Mouse (Mus musculus): ENCODE data around the gene Trpm5.

Trpm5 gene

DNA sequence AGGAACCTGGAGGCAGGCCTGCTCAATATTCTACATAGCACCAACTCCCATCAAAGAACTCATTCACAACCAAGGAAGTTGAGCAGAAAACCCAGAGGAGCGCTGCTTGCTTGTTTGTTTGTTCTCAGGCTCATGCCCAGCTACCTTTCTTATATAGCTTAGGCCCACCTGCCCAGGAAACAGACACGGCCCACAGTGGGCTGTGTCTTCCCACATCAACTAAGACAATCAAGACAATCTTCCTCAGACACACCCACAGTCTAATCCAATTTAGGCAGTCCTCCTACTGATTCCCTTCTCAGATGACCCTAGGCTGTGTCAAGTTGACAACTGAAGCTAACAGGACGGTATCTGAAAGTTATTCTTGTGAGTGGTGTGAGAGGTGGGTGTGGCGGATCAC is 11.6 kb upstream of the Trpm5 start, which contains the start of gene Kcnq1:
Gene Kcnq1 (plus strand): TSS at position 301 of the 400 bp plus-strand sequence.
- DNase-seq (ENCODE audit: low spot score in 2 of 2): no peak

- no peak for DNase-seq (ENCODE audit: low spot score in 2 of 2)
Observed at GRCm38 (mm10) chr7:143105258-143105897, 10.9 kb upstream of the Trpm5 start.

GRCm38 (mm10) chr7:143100759-143101158 is 6.3 kb upstream of the Trpm5 start:
- peak; percentile 11 to 28 for DNase-seq (ENCODE audit: low spot score in 2 of 2)

GRCm38 (mm10) chr7:143095554-143095907 is 1.1 kb upstream of the Trpm5 start:
- no peak for DNase-seq (ENCODE audit: low spot score in 2 of 2)

DNA sequence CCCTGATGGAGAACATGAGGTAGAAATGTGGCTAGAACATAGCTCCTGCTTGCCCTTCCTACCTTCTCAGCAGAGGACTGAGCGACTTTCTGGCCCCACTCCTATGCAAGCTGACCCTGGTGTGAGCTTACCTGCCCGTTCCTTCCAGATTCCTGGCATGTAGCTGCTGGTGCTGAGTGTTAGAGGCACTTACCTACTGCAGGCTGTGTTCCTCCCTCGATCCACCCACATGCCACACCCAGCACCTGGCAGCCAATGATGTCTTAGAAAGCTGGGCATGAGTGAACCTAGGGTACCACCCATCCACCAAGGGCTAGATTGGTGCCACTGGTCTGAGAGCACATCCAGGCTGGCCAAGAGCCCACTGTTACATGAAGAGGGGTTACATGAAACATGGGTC is 595 bp downstream of the Trpm5 start:
- DNase-seq (ENCODE audit: low spot score in 2 of 2): no peak

GRCm38 (mm10) chr7:143087070-143087579 is 7.3 kb downstream of the Trpm5 start:
- DNase-seq (ENCODE audit: low spot score in 2 of 2): no peak

DNA sequence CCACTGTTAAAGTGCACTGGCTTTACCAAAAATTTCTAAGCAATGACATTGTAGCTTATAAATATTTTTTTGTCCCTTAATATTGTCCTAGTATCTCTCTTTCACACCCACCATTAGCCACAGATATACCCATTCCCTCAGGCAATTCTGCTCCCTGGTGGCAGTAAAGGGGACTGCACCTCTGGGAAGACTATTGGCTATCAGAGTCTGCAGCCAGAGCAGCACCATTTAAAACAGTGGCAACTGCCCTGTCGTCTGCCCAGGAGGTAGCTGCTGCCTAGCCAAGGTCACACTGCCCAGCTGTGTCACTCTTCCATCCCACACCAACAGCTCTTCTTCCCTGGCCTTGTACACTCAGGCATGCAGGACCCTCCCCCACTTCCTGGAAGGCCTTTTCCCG is 8.1 kb downstream of the Trpm5 start:
- DNase-seq (ENCODE audit: low spot score in 2 of 2): no peak

- DNase-seq (ENCODE audit: low spot score in 2 of 2): no peak
Observed at GRCm38 (mm10) chr7:143083708-143084107, 10.7 kb downstream of the Trpm5 start.

- DNase-seq (ENCODE audit: low spot score in 2 of 2): no peak
Observed at GRCm38 (mm10) chr7:143082024-143082423, 12.4 kb downstream of the Trpm5 start.

DNA sequence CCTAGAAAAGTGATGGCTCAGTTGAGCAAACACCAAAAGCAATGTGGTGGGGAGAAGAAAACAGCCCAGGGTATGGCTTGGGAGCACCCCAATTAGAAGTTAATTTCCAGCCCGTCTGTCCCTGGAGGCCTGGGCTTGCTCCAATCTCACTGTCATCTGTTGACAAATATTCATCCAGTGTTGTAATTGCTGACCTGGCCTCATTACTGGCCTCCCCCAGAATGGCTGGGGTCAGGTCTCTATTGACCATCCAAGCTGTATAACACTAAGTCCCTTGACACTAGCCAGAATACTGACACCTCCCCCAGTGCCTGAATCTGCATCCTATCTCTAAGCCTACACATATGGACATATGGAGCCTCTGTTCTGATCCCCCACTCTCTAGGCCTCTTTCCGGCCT is 17.1 kb downstream of the Trpm5 start:
- DNase-seq (ENCODE audit: low spot score in 2 of 2): no peak

GRCm38 (mm10) chr7:143075394-143075793 is 19.0 kb downstream of the Trpm5 start:
- DNase-seq (ENCODE audit: low spot score in 2 of 2): no peak

GRCm38 (mm10) chr7:143073086-143073485 is 21.4 kb downstream of the Trpm5 start:
- no peak for DNase-seq (ENCODE audit: low spot score in 2 of 2)

DNA sequence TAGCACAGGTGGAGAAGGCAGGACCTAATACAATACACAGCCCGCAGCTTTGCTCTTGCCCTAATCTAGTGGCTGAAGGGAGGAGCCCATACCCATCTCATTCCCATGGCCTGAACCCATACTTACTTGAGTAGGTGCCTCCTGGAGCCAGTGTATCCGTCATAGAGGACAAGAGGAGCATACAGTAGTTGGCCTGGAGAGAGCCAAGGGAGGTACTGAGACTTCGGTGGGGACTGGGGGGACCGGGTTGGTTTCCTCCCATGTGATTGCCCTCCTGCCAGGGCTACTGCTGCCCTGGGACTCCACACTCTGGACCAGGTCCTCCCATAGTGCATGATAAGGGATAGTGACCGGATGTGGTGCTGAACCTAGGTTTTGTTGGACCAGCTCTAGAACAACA is 21.8 kb downstream of the Trpm5 start:
- DNase-seq (ENCODE audit: low spot score in 2 of 2): no peak

- DNase-seq (ENCODE audit: low spot score in 2 of 2): no peak
Observed at GRCm38 (mm10) chr7:143070506-143071070, 23.9 kb downstream of the Trpm5 start.

- DNase-seq (ENCODE audit: low spot score in 2 of 2): no peak
Observed at GRCm38 (mm10) chr7:143069751-143070400, 24.6 kb downstream of the Trpm5 start.

- DNase-seq (ENCODE audit: low spot score in 2 of 2): peak; percentile 98 to 99
Observed at GRCm38 (mm10) chr7:143068882-143069591, 25.4 kb downstream of the Trpm5 start, which contains the start of gene Tssc4. Gene Tssc4 (plus strand): TSS chr7:143069249.

- DNase-seq (ENCODE audit: low spot score in 2 of 2): peak in 1 of 2 experiments; percentile 44
Observed at GRCm38 (mm10) chr7:143068316-143068881, 26.0 kb downstream of the Trpm5 start.

DNA sequence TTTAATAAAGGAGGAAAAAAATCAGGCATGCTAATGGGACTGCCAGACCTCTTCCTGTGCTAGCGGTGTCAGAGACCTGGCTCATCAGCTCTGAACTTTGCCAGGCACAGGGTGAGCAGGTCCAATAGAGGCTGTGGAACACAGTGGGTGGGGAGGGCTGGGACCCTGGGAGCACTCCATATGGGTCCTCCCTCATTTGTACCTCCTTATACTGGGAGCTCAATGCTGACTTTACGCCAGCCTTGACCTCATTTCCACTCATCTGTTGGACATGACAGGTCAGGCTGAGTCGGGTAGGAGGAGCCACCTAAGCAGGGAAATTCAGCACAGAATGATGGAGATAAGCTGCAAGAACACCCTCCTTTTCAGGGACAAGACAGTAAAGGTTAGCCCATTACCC is 26.5 kb downstream of the Trpm5 start:
- no peak for DNase-seq (ENCODE audit: low spot score in 2 of 2)

DNA sequence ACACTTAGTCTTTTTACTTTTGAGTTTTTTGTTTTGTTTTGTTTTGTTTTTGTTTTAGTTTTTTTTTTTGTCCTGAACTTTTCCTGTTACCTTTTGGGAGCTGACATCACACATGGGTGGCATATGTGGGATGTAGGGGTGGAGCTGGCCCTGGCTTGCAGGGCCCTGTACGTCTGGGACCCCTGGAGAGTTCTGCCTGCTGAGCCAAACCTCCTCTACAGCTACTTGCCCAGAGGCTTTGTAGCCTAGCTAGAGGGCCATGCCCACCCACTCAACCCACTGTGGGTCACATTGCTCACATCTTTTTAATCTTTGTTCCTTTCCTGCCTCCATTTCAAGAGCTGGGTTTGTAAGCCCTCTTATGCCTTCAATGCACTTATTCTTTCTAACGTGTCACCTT is 27.0 kb downstream of the Trpm5 start:
- DNase-seq (ENCODE audit: low spot score in 2 of 2): no peak

DNA sequence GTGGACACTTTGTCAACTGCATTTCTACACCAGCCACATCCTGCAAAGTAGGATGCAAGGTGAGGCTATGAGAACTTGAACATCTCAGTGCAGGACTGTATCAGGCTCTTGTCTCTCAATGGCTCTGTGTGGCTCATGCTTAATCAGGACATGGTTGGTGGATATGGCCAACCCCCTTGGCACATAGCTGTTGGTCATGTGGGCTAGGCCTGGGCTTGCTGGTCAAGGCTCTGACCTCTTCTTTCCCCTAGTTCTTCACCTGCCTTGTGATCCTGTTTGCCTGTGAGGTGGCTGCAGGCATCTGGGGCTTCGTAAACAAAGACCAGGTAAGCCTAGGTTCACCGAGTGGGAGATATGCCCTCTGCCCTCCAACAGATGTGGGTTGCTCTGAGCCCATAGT is 28.8 kb downstream of the Trpm5 start:
- no peak for DNase-seq (ENCODE audit: low spot score in 2 of 2)

GRCm38 (mm10) chr7:143064226-143064625 is 30.2 kb downstream of the Trpm5 start:
- DNase-seq (ENCODE audit: low spot score in 2 of 2): peak in 1 of 2 experiments; percentile 50

- no peak for DNase-seq (ENCODE audit: low spot score in 2 of 2)
Observed at GRCm38 (mm10) chr7:143062704-143063103, 31.7 kb downstream of the Trpm5 start.
